ENCODE assay signal across 10 mouse cellular contexts in genomic region chr3:41201782-41202181, GRCm38 (mm10).
A peak's percentile ranks its signal among the peaks of the same experiment; 100 is the strongest.
DNase-seq lines count a peak whose midpoint lies in the region; ATAC-seq lines count a peak whose summit lies in the region.
"Had no signal": no experiment of that assay in that cellular context is flagged by ENCODE, and none has a peak within 500 bp of the region (broad histone marks: within the 10 kb centered on the region; RNA-seq: fewer than 3 reads in every experiment).

No protein-coding gene starts in this region.

- no peak for ATAC-seq in liver, embryonic 12.5 days

- no peaks in the 10 kb centered on the region for H3K36me3 ChIP-seq in liver, embryonic 12.5 days
- H3K36me3 ChIP-seq: liver, embryonic 15.5 days had no signal

- no peaks in the 10 kb centered on the region for H3K9me3 ChIP-seq in liver, embryonic 12.5 days (replicated peaks)
- H3K9me3 ChIP-seq: liver, embryonic 15.5 days had no signal

- no peak overlapping the region for H3K27ac ChIP-seq in liver, embryonic 12.5 days
- H3K27ac ChIP-seq: hindbrain, embryonic 14.5 days; liver, embryonic 15.5 days had no signal

- H3K4me1 ChIP-seq in liver, embryonic 12.5 days = no peaks in the 10 kb centered on the region
- H3K4me1 ChIP-seq: liver, embryonic 15.5 days had no signal

- H3K9ac ChIP-seq in liver, embryonic 12.5 days = no peak overlapping the region
- H3K9ac ChIP-seq: hindbrain, embryonic 14.5 days; liver, embryonic 15.5 days had no signal

- H3K4me2 ChIP-seq in liver, embryonic 12.5 days = no peak overlapping the region
- H3K4me2 ChIP-seq: hindbrain, embryonic 14.5 days; liver, embryonic 15.5 days had no signal

- 30% methylated on average over 4 of the region's 4 CpGs for WGBS in liver, embryonic 12.5 days (ENCODE audit: insufficient replicate concordance)

- peak; percentile 42 for DNase-seq in adrenal gland, postnatal 10 days
- DNase-seq in adrenal gland, adult 8-10 months = no peak
- DNase-seq in liver = peak; percentile 25
- peak; percentile 28 for DNase-seq in adrenal gland, postnatal 25 days
- peak; percentile 47 for DNase-seq in retina, embryonic 14.5 days (ENCODE audit: low spot score)
- no peak for DNase-seq in cerebellum, adult 8-10 months
- DNase-seq in layer of hippocampus, postnatal 25 days (ENCODE audit: extremely low spot score in 1 of 2, low spot score in 1 of 2) = no peak

- H3K4me3 ChIP-seq in liver, embryonic 12.5 days = no peak overlapping the region
- H3K4me3 ChIP-seq: liver, embryonic 15.5 days had no signal

- H3K27me3 ChIP-seq in liver, embryonic 12.5 days (replicated peaks) = no peaks in the 10 kb centered on the region
- H3K27me3 ChIP-seq: liver, embryonic 15.5 days had no signal

Comparison
In these comparisons a context has a peak if more than half of its experiments do, and no peak if none do; other contexts are left out.
1. DNase-seq: peak in adrenal gland, postnatal 10 days (single experiment), liver (single experiment), adrenal gland, postnatal 25 days (single experiment) and retina, embryonic 14.5 days (single experiment); none in adrenal gland, adult 8-10 months (single experiment), cerebellum, adult 8-10 months (single experiment) and layer of hippocampus, postnatal 25 days (0 of 2).